Mouse (Mus musculus) right cerebral cortex, adult 2 months (tissue): ENCODE data around the gene Pde6c.

Source experiments
- DNase-seq, 2 experiments: peaks; one replicate each; pipeline ENCODE4 v3.0.0; 2021 to 2022; ENCODE audit warnings: low spot score in 2 of 2

The Pde6c gene

GRCm38 (mm10) chr19:38143540-38144271 lies 11.1 kb downstream of the Pde6c start:
- DNase-seq: no peak

- DNase-seq: no peak
Observed at GRCm38 (mm10) chr19:38156243-38156642, 23.7 kb downstream of the Pde6c start.

GRCm38 (mm10) chr19:38161648-38162354 lies 29.2 kb downstream of the Pde6c start:
- no peak for DNase-seq

- no peak for DNase-seq
Observed at GRCm38 (mm10) chr19:38164633-38165032, 32.1 kb downstream of the Pde6c start.

- no peak for DNase-seq
Observed at GRCm38 (mm10) chr19:38179675-38180074, 47.1 kb downstream of the Pde6c start.

- DNase-seq: no peak
Observed at GRCm38 (mm10) chr19:38186631-38187344, 54.2 kb downstream of the Pde6c start.

- DNase-seq: no peak
Observed at GRCm38 (mm10) chr19:38187345-38187680, 54.7 kb downstream of the Pde6c start.

- no peak for DNase-seq
Observed at GRCm38 (mm10) chr19:38190606-38191005, 58.0 kb downstream of the Pde6c start.

GRCm38 (mm10) chr19:38191446-38191845 lies 58.9 kb downstream of the Pde6c start:
- no peak for DNase-seq

- no peak for DNase-seq
Observed at GRCm38 (mm10) chr19:38195245-38195644, 62.7 kb downstream of the Pde6c start.

GRCm38 (mm10) chr19:38198731-38199130 lies 66.2 kb downstream of the Pde6c start:
- DNase-seq: no peak

- peak in 1 of 2 experiments; percentile 38 for DNase-seq
Observed at GRCm38 (mm10) chr19:38206669-38207068, 74.1 kb downstream of the Pde6c start.

- no peak for DNase-seq
Observed at GRCm38 (mm10) chr19:38217696-38218095, 85.1 kb downstream of the Pde6c start.

GRCm38 (mm10) chr19:38223356-38223904 lies 90.8 kb downstream of the Pde6c start:
- DNase-seq: no peak

- peak; percentile 95 for DNase-seq
Observed at GRCm38 (mm10) chr19:38223905-38224684, 91.5 kb downstream of the Pde6c start, which contains the start of gene Fra10ac1. Gene Fra10ac1 (minus strand): TSS chr19:38224156.

GRCm38 (mm10) chr19:38224685-38225060 lies 92.1 kb downstream of the Pde6c start:
- peak; percentile 51 to 52 for DNase-seq

GRCm38 (mm10) chr19:38228699-38229098 lies 96.1 kb downstream of the Pde6c start:
- DNase-seq: no peak

- DNase-seq: no peak
Observed at GRCm38 (mm10) chr19:38232087-38232486, 99.5 kb downstream of the Pde6c start.

- no peak for DNase-seq
Observed at GRCm38 (mm10) chr19:38232516-38232915, 99.9 kb downstream of the Pde6c start.
